Mouse (Mus musculus) forebrain, postnatal 0 days (tissue): ENCODE measurements around the gene Adam12. TPM values are rescaled to one million over a fixed set of nuclear protein-coding genes. Genes with fewer than 3 reads are reported as not detected.

Experiments used
- ATAC-seq: fragments of 200-750 bp; cut with Nextera tagmentation; 2 replicates; pipeline ENCODE4 v1.8.0; 2017; ENCODE audit warnings: mild to moderate bottlenecking, moderate library complexity
- DNase-seq: peaks from one replicate; pipeline ENCODE4 v3.0.0-alpha.2; 2015
- H3K27ac ChIP-seq: fragments of 300-500 bp; sonication (generic); 2 replicates; pipeline ENCODE4 v1.5.1; 2014; ENCODE audit warnings: low read depth, mild to moderate bottlenecking, antibody characterized with exemption, low read length, moderate library complexity, mixed read lengths
- H3K27me3 ChIP-seq: fragments of 300-500 bp; sonication (generic); 2 replicates; pipeline ENCODE4 v1.6.1; 2014; ENCODE audit warnings: mild to moderate bottlenecking, low read length, mixed read lengths; ENCODE audit not compliant: insufficient read depth
- H3K36me3 ChIP-seq: fragments of 300-500 bp; sonication (generic); 2 replicates; pipeline ENCODE4 v1.6.1; 2014; ENCODE audit warnings: mild to moderate bottlenecking, moderate library complexity; ENCODE audit not compliant: insufficient read depth
- H3K4me1 ChIP-seq: fragments of 300-500 bp; sonication (generic); 2 replicates; pipeline ENCODE4 v1.6.1; 2014; ENCODE audit warnings: antibody characterized with exemption; ENCODE audit not compliant: insufficient read depth
- H3K4me2 ChIP-seq: fragments of 300-500 bp; sonication (generic); 2 replicates; pipeline ENCODE4 v1.6.1; 2014; ENCODE audit warnings: low read depth, mild to moderate bottlenecking, moderate library complexity
- H3K4me3 ChIP-seq: fragments of 300-500 bp; sonication (generic); 2 replicates; pipeline ENCODE4 v1.5.1; 2014; ENCODE audit warnings: low read depth, low read length, mixed read lengths
- H3K9ac ChIP-seq: fragments of 300-500 bp; sonication (generic); 2 replicates; pipeline ENCODE4 v1.6.1; 2014; ENCODE audit warnings: mild to moderate bottlenecking
- H3K9me3 ChIP-seq: fragments of 300-500 bp; sonication (generic); 2 replicates; pipeline ENCODE4 v1.6.1; 2016; ENCODE audit warnings: low read length
- CTCF ChIP-seq: sonication (generic); IDR thresholded peaks from 2 replicates; pipeline ENCODE4 v1.5.1; 2016; ENCODE audit warnings: antibody characterized with exemption, control low read depth, low read depth
- WGBS: fragments of 180-500 bp; shearing (Covaris S2); extraction: QIAGEN DNeasy Blood & Tissue Kit; methylation state at CpG from one replicate; pipeline ENCODE4 v1.1.7; 2014; 5-methylcytosine and 5-hydroxymethylcytosine counted together
- polyA plus RNA-seq: library from polyadenylated mRNA; unstranded; fragments of >200 nt; fragmentation: Nextera tagmentation; extraction: Ambion mirVana; gene quantifications from 2 replicates; pipeline ENCODE4 v1.2.1, GENCODE M21; 2015
- total RNA-seq: library from RNA; depleted of rRNA; stranded (reverse); fragments of >200 nt; gene quantifications from 2 replicates; pipeline ENCODE4 v1.2.3, GENCODE M21; 2014

Adam12 gene
- total and polyA plus RNA-seq, 2 experiments from 2014 or later = 1.9 to 13.3 TPM

- no peak overlapping the region for H3K4me3 ChIP-seq
- WGBS = 81% methylated on average over 2 of the region's 2 CpGs
These were observed 5.4 kb upstream of the Adam12 start for GRCm38 (mm10) chr7:134237356-134237755.

DNA sequence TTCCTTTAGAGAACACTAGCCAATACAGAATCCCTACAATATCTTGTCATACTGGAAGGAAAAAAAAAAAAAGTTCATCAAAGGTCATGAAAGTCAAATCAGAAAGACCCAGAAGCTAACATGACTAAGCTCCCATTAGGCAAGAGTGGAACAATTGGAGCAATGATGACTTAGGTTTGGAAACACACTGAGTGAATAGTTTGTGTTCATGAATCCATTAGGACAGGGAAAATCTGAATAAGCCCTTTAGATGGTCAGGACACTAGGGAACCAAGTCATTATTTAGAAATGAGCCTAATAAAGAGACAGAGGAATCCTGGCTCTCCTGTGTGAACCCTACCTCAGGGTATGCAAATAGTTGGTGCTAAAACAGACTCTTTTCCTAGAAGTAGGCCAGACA is 4.8 kb upstream of the Adam12 start:
- DNase-seq (no peak), ATAC-seq (no peak)
- TF ChIP-seq CTCF = no peak

More at GRCm38 (mm10) chr7:134237356-134237755, 5.4 kb upstream of the Adam12 start:
- TF ChIP-seq CTCF = no peak
- no peak for DNase-seq
- H3K36me3 ChIP-seq = no peaks in the 10 kb centered on the region
- no peaks in the 10 kb centered on the region for H3K4me1 ChIP-seq
- H3K27me3 ChIP-seq = no peaks in the 10 kb centered on the region
- H3K9me3 ChIP-seq = no peaks in the 10 kb centered on the region
- ATAC-seq = no peak
- no peak overlapping the region for H3K9ac ChIP-seq
- H3K4me2 ChIP-seq = no peak overlapping the region
- no peak overlapping the region for H3K27ac ChIP-seq

DNA sequence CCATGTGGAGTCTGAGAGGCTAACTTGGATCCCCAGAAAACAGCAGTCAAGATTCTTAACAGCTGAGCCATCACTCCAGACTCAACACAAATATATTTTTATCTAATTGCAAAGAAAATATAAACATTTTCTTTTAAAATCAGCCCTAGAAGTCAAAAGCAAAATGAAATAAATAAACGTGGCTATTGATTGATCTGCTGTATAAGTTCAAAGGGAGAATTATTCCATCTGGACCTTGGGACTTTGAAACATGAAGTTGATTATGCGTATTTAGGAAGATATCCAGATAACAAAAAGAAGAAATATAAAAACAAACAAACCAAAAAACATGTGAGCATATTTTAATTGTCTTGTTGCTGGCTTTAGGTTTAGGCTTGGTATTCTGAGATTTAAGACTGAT is 3.6 kb upstream of the Adam12 start:
- ATAC-seq (no peak), DNase-seq (no peak)
- H3K4me2 ChIP-seq = no peak overlapping the region
- no peak overlapping the region for H3K27ac ChIP-seq
- TF ChIP-seq CTCF = no peak
- no peaks in the 10 kb centered on the region for H3K36me3 ChIP-seq
- 79% methylated on average over 2 of the region's 2 CpGs for WGBS
- H3K27me3 ChIP-seq = no peaks in the 10 kb centered on the region
- no peak overlapping the region for H3K4me3 ChIP-seq
- H3K4me1 ChIP-seq = no peaks in the 10 kb centered on the region
- H3K9ac ChIP-seq = no peak overlapping the region
- H3K9me3 ChIP-seq = no peaks in the 10 kb centered on the region

More for the DNA sequence above, 4.8 kb upstream of the Adam12 start:
- Histone ChIP-seq H3K27ac (no peak overlapping the region), H3K36me3 (no peaks in the 10 kb centered on the region), H3K27me3 (no peaks in the 10 kb centered on the region), H3K4me1 (no peaks in the 10 kb centered on the region), H3K4me3 (no peak overlapping the region), H3K9ac (no peak overlapping the region), H3K9me3 (no peaks in the 10 kb centered on the region), H3K4me2 (no peak overlapping the region)

DNA sequence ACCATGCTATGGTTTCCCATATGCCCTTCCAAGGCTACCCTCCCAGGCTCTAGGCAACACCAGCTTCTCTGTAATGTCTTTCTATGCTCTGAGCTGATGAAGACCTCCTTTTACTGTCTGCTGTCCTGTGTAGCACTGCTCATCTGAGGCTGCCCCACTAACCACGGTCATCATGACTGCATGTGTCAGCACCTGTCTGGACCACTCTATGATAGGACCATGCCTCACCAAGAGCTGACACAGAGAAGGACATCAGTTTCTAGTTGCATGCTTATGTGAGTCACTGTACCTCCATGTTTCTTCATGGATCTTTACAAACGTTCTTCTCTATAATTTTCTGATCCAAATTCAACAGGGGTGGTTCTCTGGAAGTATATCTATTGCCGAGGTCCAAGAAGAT is 1.2 kb downstream of the Adam12 start:
- H3K9ac ChIP-seq = no peak overlapping the region
- ATAC-seq = no peak
- no peaks in the 10 kb centered on the region for H3K27me3 ChIP-seq
- no peaks in the 10 kb centered on the region for H3K36me3 ChIP-seq
- H3K4me2 ChIP-seq = no peak overlapping the region
- TF ChIP-seq CTCF = no peak
- WGBS = 90% methylated on average over 3 of the region's 3 CpGs
- no peak for DNase-seq
- peaks cover 6% of the 10 kb centered on the region; the same call in 1 of the 2 replicates for H3K4me1 ChIP-seq
- no peaks in the 10 kb centered on the region for H3K9me3 ChIP-seq
- H3K27ac ChIP-seq = no peak overlapping the region
- H3K4me3 ChIP-seq = no peak overlapping the region

- Histone ChIP-seq H3K4me3 (no peak overlapping the region), H3K9ac (no peak overlapping the region), H3K9me3 (no peaks in the 10 kb centered on the region), H3K27ac (no peak overlapping the region), H3K4me2 (no peak overlapping the region), H3K27me3 (no peaks in the 10 kb centered on the region), H3K4me1 (peaks cover 6% of the 10 kb centered on the region; the same call in 1 of the 2 replicates), H3K36me3 (no peaks in the 10 kb centered on the region)
- no peak for TF ChIP-seq CTCF
- ATAC-seq (no peak), DNase-seq (no peak)
- 77% methylated on average over 2 of the region's 2 CpGs for WGBS
These were observed 2.0 kb downstream of the Adam12 start for GRCm38 (mm10) chr7:134229899-134230298.

- DNase-seq = peak; percentile 68
- no peak overlapping the region; the same call in 1 of the 2 replicates for H3K27ac ChIP-seq
- ATAC-seq = no peak
- no peak for TF ChIP-seq CTCF
- H3K4me2 ChIP-seq = no peak overlapping the region
- no peak overlapping the region for H3K9ac ChIP-seq
- peaks cover 6% of the 10 kb centered on the region; the same call in 1 of the 2 replicates for H3K4me1 ChIP-seq
- H3K27me3 ChIP-seq = no peaks in the 10 kb centered on the region
- no peaks in the 10 kb centered on the region for H3K36me3 ChIP-seq
- WGBS = 27% methylated on average over 13 of the region's 13 CpGs
- no peaks in the 10 kb centered on the region for H3K9me3 ChIP-seq
- no peak overlapping the region for H3K4me3 ChIP-seq
These were observed 4.0 kb downstream of the Adam12 start for GRCm38 (mm10) chr7:134227773-134228455.

GRCm38 (mm10) chr7:134227101-134227500 is 4.8 kb downstream of the Adam12 start:
- no peak for ATAC-seq
- no peaks in the 10 kb centered on the region for H3K27me3 ChIP-seq

More at GRCm38 (mm10) chr7:134227101-134227500, 4.8 kb downstream of the Adam12 start:
- Histone ChIP-seq H3K9me3 (no peaks in the 10 kb centered on the region), H3K9ac (no peak overlapping the region), H3K4me1 (peaks cover 6% of the 10 kb centered on the region; the same call in 1 of the 2 replicates), H3K4me3 (no peak overlapping the region), H3K36me3 (no peaks in the 10 kb centered on the region), H3K27ac (no peak overlapping the region), H3K4me2 (no peak overlapping the region)
- no peak for DNase-seq
- WGBS = 85% methylated on average over 4 of the region's 4 CpGs
- TF ChIP-seq CTCF = no peak
